Mouse (Mus musculus) ES-Bruce4 (cell line): ENCODE data around the gene H2-DMa. TPM values are rescaled to one million over a fixed set of nuclear protein-coding genes. Genes with fewer than 3 reads are reported as not detected.

Experiments used
- H3K27ac ChIP-seq: 2 replicates; pipeline ENCODE4 v1.5.1; 2012; ENCODE audit warnings: low read length, inconsistent platforms; ENCODE audit not compliant: insufficient read depth
- H3K27me3 ChIP-seq: 2 replicates; pipeline ENCODE4 v1.6.1; 2012; ENCODE audit warnings: mild to moderate bottlenecking, low read length, inconsistent platforms; ENCODE audit not compliant: control insufficient read depth, poor library complexity, insufficient read depth, severe bottlenecking
- H3K36me3 ChIP-seq: 2 replicates; pipeline ENCODE4 v1.6.1; 2012; ENCODE audit warnings: inconsistent platforms, mild to moderate bottlenecking, low read length, moderate library complexity; ENCODE audit not compliant: control insufficient read depth, poor library complexity, insufficient read depth, severe bottlenecking
- H3K4me1 ChIP-seq: one replicate; pipeline ENCODE4 v1.8.1; 2011; ENCODE audit warnings: low read length; ENCODE audit not compliant: control insufficient read depth, insufficient read depth
- H3K4me3 ChIP-seq: 2 replicates; pipeline ENCODE4 v1.5.1; 2011; ENCODE audit warnings: low read depth, mild to moderate bottlenecking, low read length
- H3K9ac ChIP-seq: 2 replicates; pipeline ENCODE4 v1.6.1; 2012; ENCODE audit warnings: low read depth, mild to moderate bottlenecking, inconsistent platforms; ENCODE audit not compliant: poor library complexity, severe bottlenecking
- H3K9me3 ChIP-seq: replicated peaks from 2 replicates; pipeline ENCODE4 v1.6.1; 2012; ENCODE audit warnings: mild to moderate bottlenecking, low read length, inconsistent platforms; ENCODE audit not compliant: control insufficient read depth, poor library complexity, insufficient read depth, severe bottlenecking
- CTCF ChIP-seq: IDR thresholded peaks from one replicate; pipeline ENCODE4 v1.8.1; 2011; ENCODE audit warnings: low read depth, low read length
- EP300 ChIP-seq: IDR thresholded peaks from 2 replicates; pipeline ENCODE4 v1.6.1; 2011; ENCODE audit warnings: low read depth, low read length; ENCODE audit not compliant: insufficient read depth
- POLR2A ChIP-seq: IDR thresholded peaks from one replicate; pipeline ENCODE4 v1.8.1; 2011; ENCODE audit warnings: low read length; ENCODE audit not compliant: insufficient read depth
- polyA plus RNA-seq: library from polyadenylated mRNA; stranded (reverse); fragments of >200 nt; gene quantifications from 2 replicates; pipeline ENCODE4 v1.2.4, GENCODE M21; 2011; ENCODE audit warnings: low read depth; ENCODE audit not compliant: missing spikeins, insufficient read depth, insufficient read length

Gene H2-DMa
- polyA plus RNA-seq, 1 experiment: 5.9 TPM

DNA sequence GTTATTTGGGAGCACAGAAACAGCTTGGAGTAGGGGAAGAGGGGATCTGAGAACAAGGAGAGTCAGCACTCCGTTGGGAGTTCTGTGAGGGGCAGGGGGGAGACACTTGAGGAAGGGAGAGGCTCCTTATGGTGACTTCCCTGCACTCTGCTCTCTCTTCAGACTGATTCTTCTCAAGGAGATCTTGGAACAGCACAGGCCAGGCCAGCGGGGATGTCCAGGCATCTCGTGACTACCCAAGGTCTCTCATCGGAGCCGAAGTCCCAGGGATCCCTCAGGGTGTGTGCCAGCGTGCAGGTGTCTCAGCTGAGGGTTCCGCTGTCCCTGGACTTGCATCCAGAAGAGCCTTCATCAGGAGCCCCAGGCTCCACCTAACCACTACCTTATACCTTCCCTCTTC lies 19.3 kb downstream of the H2-DMa start:
- H3K36me3 ChIP-seq: no peaks in the 10 kb centered on the region
- no peaks in the 10 kb centered on the region for H3K9me3 ChIP-seq
- H3K9ac ChIP-seq: no peak overlapping the region
- no peak overlapping the region for H3K4me3 ChIP-seq
- no peaks in the 10 kb centered on the region for H3K4me1 ChIP-seq
- no peak overlapping the region for H3K27ac ChIP-seq
- H3K27me3 ChIP-seq: no peaks in the 10 kb centered on the region
- TF ChIP-seq CTCF (no peak), POLR2A (no peak), EP300 (no peak)

DNA sequence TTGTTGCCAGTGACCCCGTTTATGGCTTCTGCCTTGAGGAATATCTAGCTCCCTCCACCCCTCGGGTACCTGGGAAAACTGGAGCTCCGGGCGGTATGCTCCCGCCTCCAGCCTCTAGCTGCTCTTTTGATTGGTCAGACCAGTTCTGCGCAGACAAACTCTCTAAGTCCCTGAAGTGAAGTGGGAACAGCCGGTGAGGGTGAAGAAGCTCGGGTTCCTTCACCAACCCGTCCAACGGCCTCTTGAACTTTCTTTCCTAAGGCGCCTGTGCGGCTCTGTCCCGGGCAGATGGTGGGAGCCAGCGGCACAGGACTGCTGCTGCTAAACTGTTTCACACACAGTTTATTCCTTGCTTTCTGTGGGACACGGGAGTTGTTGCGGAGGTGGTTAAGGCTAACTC lies 20.1 kb downstream of the H2-DMa start:
- H3K4me3 ChIP-seq: peak overlapping the region; percentile 31
- TF ChIP-seq CTCF (no peak), EP300 (no peak), POLR2A (no peak)
- H3K9ac ChIP-seq: 0 out of 2 replicates have a peak overlapping the region, but pooled peaks have one; percentile 6
- no peaks in the 10 kb centered on the region for H3K9me3 ChIP-seq
- no peaks in the 10 kb centered on the region for H3K27me3 ChIP-seq
- no peaks in the 10 kb centered on the region for H3K36me3 ChIP-seq
- H3K27ac ChIP-seq: no peak overlapping the region
- H3K4me1 ChIP-seq: no peaks in the 10 kb centered on the region

GRCm38 (mm10) chr17:34140240-34140639 lies 20.9 kb downstream of the H2-DMa start:
- Histone ChIP-seq H3K4me1 (no peaks in the 10 kb centered on the region), H3K9me3 (no peaks in the 10 kb centered on the region), H3K4me3 (no peak overlapping the region), H3K27me3 (no peaks in the 10 kb centered on the region), H3K36me3 (no peaks in the 10 kb centered on the region), H3K27ac (no peak overlapping the region), H3K9ac (no peak overlapping the region)
- TF ChIP-seq EP300 (no peak), CTCF (no peak), POLR2A (no peak)

DNA sequence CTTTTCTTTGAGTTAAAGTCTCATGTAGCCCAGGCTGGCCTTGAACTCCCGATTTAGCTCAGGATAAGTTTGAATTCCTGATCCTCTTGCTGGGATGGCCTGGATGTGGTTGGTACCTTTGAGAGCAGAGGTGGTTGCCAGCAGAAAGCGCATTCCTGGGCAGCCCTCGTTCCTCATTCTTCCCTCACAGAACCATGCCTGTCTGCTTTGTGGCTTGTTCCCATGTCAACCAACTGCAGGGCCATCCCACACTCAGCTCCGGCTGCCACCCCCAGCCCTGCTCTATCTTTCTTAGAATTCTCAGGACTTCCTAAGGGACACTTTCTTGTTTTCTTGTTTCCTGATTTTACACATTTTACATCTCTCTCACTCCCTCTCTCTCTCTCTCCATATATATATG lies 22.1 kb downstream of the H2-DMa start:
- H3K9me3 ChIP-seq: no peaks in the 10 kb centered on the region
- H3K4me1 ChIP-seq: no peaks in the 10 kb centered on the region
- no peak for TF ChIP-seq EP300
- no peak for TF ChIP-seq CTCF
- TF ChIP-seq POLR2A: no peak
- no peak overlapping the region for H3K4me3 ChIP-seq
- H3K36me3 ChIP-seq: no peaks in the 10 kb centered on the region
- no peak overlapping the region for H3K9ac ChIP-seq
- no peaks in the 10 kb centered on the region for H3K27me3 ChIP-seq
- H3K27ac ChIP-seq: no peak overlapping the region

DNA sequence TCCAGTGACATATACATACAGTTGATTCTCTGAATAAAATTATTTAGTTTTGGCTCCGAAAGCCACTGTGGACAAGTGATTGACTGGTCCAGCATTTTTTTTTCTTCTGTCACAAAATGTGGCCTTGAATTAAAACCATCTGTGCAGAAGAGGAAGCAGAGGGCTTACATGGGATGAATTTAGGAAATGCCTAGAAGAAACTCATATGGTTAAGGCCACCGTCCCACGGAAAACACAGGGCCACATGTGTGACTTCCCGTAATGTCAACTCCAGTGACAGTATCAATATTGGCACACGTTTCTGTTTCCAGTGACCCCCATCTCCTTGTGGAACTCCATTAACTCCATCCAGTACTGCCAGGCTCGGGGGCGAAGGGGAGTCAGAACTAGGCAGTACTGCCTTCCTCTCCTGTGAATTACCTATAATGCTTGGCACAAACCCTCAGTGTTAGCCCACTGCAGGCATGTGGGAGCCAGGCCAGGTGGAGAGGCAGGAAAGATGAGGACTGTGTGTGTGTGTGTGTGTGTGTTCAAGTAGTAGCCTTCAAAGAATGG lies 23.2 kb downstream of the H2-DMa start:
- Histone ChIP-seq H3K9me3 (no peaks in the 10 kb centered on the region), H3K4me3 (no peak overlapping the region), H3K27me3 (no peaks in the 10 kb centered on the region), H3K36me3 (no peaks in the 10 kb centered on the region), H3K4me1 (no peaks in the 10 kb centered on the region), H3K27ac (no peak overlapping the region), H3K9ac (no peak overlapping the region)
- TF ChIP-seq EP300 (no peak), POLR2A (no peak), CTCF (no peak)

- no peak within 1 kb of the TSS for H3K4me3 ChIP-seq
- H3K27me3 ChIP-seq: no peaks in the 10 kb centered on the region
- H3K36me3 ChIP-seq: no peaks in the 10 kb centered on the region
- no peaks in the 10 kb centered on the region for H3K9me3 ChIP-seq
- H3K27ac ChIP-seq: no peak within 1 kb of the TSS
- TF ChIP-seq CTCF: no peak
- no peak within 1 kb of the TSS for H3K9ac ChIP-seq
- H3K4me1 ChIP-seq: no peaks in the 10 kb centered on the region
Measured at GRCm38 (mm10) chr17:34143033-34143432, 23.7 kb downstream of the H2-DMa start, which contains the start of gene H2-DMb2. Gene H2-DMb2 (plus strand): TSS chr17:34143307.
